Mouse (Mus musculus) heart, postnatal 14 days (tissue): ENCODE measurements around the gene Olfr1112. TPM values are rescaled to one million over a fixed set of nuclear protein-coding genes. Genes with fewer than 3 reads are reported as not detected.
"Not testable (repeated sequence)": the region's sequence is repeated elsewhere in the genome, so short reads cannot be mapped to it uniquely, and the experiment has no call there.

Source experiments
- DNase-seq, 2 experiments: peaks; one replicate each; pipeline ENCODE4 v3.0.0; 2021 to 2022
- intact Hi-C: fragments of 180-260 bp; cut with DNase I; formaldehyde crosslinking; loops from one replicate; pipeline ENCODE4 v1.15.1; 2025
- long read RNA-seq, 2 experiments: library from polyadenylated mRNA; stranded (forward); transcript quantifications; one replicate each; pipeline ENCODE4 v2.0.0; 2021
- total RNA-seq, 2 experiments: library from RNA; stranded (reverse); gene quantifications; 2 replicates each; pipeline ENCODE4 v1.2.3; 2021

The Olfr1112 gene
- not detected for total RNA-seq
- long read RNA-seq, experiment 1, result 0 reads
- long read RNA-seq, experiment 2, result 0 reads

- no peak for DNase-seq
- intact Hi-C loops, result no loop called here
Observed at GRCm38 (mm10) chr2:87187498-87187897, at the start of gene Olfr1112. Gene Olfr1112 (plus strand): TSS chr2:87187798.

GRCm38 (mm10) chr2:87140200-87140599, 47.4 kb upstream of the Olfr1112 start, which contains the start of gene Olfr1110:
Gene Olfr1110 (minus strand): TSS chr2:87140300.
- no peak for DNase-seq
- intact Hi-C loops, result no loop called here

DNA sequence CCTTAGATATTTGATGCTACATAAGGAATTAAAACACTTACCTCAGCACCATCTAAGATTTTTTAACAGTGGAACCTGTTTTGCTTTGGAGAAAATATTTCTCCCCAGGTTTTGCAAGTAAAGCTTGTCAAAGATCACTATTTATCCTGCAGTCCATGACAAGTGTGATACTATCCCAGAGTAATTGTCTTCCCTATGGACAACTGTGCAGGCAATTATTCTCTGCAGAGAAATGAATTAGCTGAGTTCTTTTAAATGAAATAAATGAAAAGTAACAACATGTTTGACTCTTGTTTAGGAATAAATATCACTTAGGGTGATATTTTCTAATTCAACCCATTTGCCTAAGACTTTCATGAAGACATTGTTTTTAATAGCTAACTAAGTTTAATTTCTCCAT, 35.1 kb upstream of the Olfr1112 start, which contains the start of gene Olfr1111:
TSS of gene Olfr1111 (minus strand) at position 101 of the 400 bp plus-strand sequence.
- intact Hi-C loops, result no loop called here
- DNase-seq, result no peak

GRCm38 (mm10) chr2:87167731-87168130, 19.9 kb upstream of the Olfr1112 start:
- DNase-seq, intact Hi-C loops: not testable (repeated sequence)

- no peak for DNase-seq
- intact Hi-C loops, result no loop called here
Observed at GRCm38 (mm10) chr2:87208670-87209069, 21.1 kb downstream of the Olfr1112 start, which contains the start of gene Olfr1113. Gene Olfr1113 (plus strand): TSS chr2:87208970.

Other genes starting within 250 kb of the Olfr1112 start
- not detected for gene Olfr1099, start 227.1 kb upstream of the Olfr1112 start, total RNA-seq
- not detected for gene Olfr1100, start 207.8 kb upstream of the Olfr1112 start, total RNA-seq
- not detected for gene Olfr1101, start 196.6 kb upstream of the Olfr1112 start, total RNA-seq
- not detected for gene Olfr1102, start 189.4 kb upstream of the Olfr1112 start, total RNA-seq
- gene Olfr1104, start 160.7 kb upstream of the Olfr1112 start, total RNA-seq, result not detected
- not detected for gene Olfr1105, start 151.3 kb upstream of the Olfr1112 start, total RNA-seq
- gene Olfr1106, start 135.5 kb upstream of the Olfr1112 start, total RNA-seq, result not detected
- gene Olfr1107, start 112.0 kb upstream of the Olfr1112 start, total RNA-seq, result not detected
- gene Olfr1109, start 91.8 kb upstream of the Olfr1112 start, total RNA-seq, result not detected
- gene Olfr259, start 73.2 kb upstream of the Olfr1112 start, total RNA-seq, result not detected
- gene Olfr1110, start 47.5 kb upstream of the Olfr1112 start, total RNA-seq, result not detected
- gene Olfr1111, start 35.2 kb upstream of the Olfr1112 start, total RNA-seq, result not detected
- gene Olfr1113, start 21.2 kb downstream of the Olfr1112 start, total RNA-seq, result not detected
- gene Olfr1115, start 60.2 kb downstream of the Olfr1112 start, total RNA-seq, result not detected
- gene Olfr1116, start 79.7 kb downstream of the Olfr1112 start, total RNA-seq, result not detected
- not detected for gene Olfr1118, start 119.8 kb downstream of the Olfr1112 start, total RNA-seq
- not detected for gene Olfr1120, start 167.0 kb downstream of the Olfr1112 start, total RNA-seq
- not detected for gene Olfr1121, start 182.1 kb downstream of the Olfr1112 start, total RNA-seq
- gene Olfr1122, start 198.1 kb downstream of the Olfr1112 start, total RNA-seq, result not detected
- gene Olfr1123, start 228.8 kb downstream of the Olfr1112 start, total RNA-seq, result not detected
- gene Olfr1124, start 242.5 kb downstream of the Olfr1112 start, total RNA-seq, result not detected